Mouse (Mus musculus) hindbrain, postnatal 0 days (tissue): ENCODE measurements around the gene Tm4sf5. TPM values are rescaled to one million over a fixed set of nuclear protein-coding genes. Genes with fewer than 3 reads are reported as not detected.

Experiments
- ATAC-seq: fragments of 200-750 bp; cut with Nextera tagmentation; 2 replicates; pipeline ENCODE4 v1.8.0; 2017; ENCODE audit warnings: mild to moderate bottlenecking, moderate TSS enrichment, moderate library complexity
- DNase-seq: peaks from one replicate; pipeline ENCODE4 v3.0.0-alpha.2; 2015; ENCODE audit warnings: low spot score
- H3K27ac ChIP-seq: fragments of 300-500 bp; sonication (generic); 2 replicates; pipeline ENCODE4 v1.5.1; 2014; ENCODE audit warnings: mild to moderate bottlenecking
- H3K27me3 ChIP-seq: fragments of 300-500 bp; sonication (generic); 2 replicates; pipeline ENCODE4 v1.6.1; 2014; ENCODE audit warnings: low read length, mixed read lengths; ENCODE audit not compliant: insufficient read depth
- H3K36me3 ChIP-seq: fragments of 300-500 bp; sonication (generic); 2 replicates; pipeline ENCODE4 v1.6.1; 2014; ENCODE audit warnings: low read length, mixed read lengths; ENCODE audit not compliant: insufficient read depth
- H3K4me1 ChIP-seq: fragments of 300-500 bp; sonication (generic); 2 replicates; pipeline ENCODE4 v1.6.1; 2014; ENCODE audit warnings: antibody characterized with exemption, low read length, mixed read lengths; ENCODE audit not compliant: insufficient read depth
- H3K4me2 ChIP-seq: fragments of 300-500 bp; sonication (generic); 2 replicates; pipeline ENCODE4 v1.6.1; 2014; ENCODE audit warnings: low read depth, mild to moderate bottlenecking, low read length, moderate library complexity, mixed read lengths
- H3K4me3 ChIP-seq: fragments of 300-500 bp; sonication (generic); 2 replicates; pipeline ENCODE4 v1.5.1; 2014; ENCODE audit warnings: low read length
- H3K9ac ChIP-seq: fragments of 300-500 bp; sonication (generic); replicated peaks from 2 replicates; pipeline ENCODE4 v1.6.1; 2014; ENCODE audit warnings: mild to moderate bottlenecking, low read length, moderate library complexity, mixed read lengths
- H3K9me3 ChIP-seq: fragments of 300-500 bp; sonication (generic); 2 replicates; pipeline ENCODE4 v1.6.1; 2016; ENCODE audit warnings: low read length, mixed read lengths
- CTCF ChIP-seq: IDR thresholded peaks from 2 replicates; pipeline ENCODE4 v1.5.1; 2016; ENCODE audit warnings: antibody characterized with exemption, control low read depth, low read depth
- WGBS: fragments of 180-500 bp; shearing (Covaris S2); extraction: QIAGEN DNeasy Blood & Tissue Kit; methylation state at CpG from one replicate; pipeline ENCODE4 v1.1.7; 2014; 5-methylcytosine and 5-hydroxymethylcytosine counted together
- polyA plus RNA-seq: library from polyadenylated mRNA; unstranded; fragments of >200 nt; fragmentation: Nextera tagmentation; extraction: Ambion mirVana; gene quantifications from 2 replicates; pipeline ENCODE4 v1.2.1, GENCODE M21; 2015
- total RNA-seq: library from RNA; depleted of rRNA; stranded (reverse); fragments of >200 nt; gene quantifications from 2 replicates; pipeline ENCODE4 v1.2.3, GENCODE M21; 2014; rRNA removed

Tm4sf5 gene
- 4.9 and 17.1 TPM in 2 replicates for total RNA-seq
- polyA plus RNA-seq = 6.9 and 8.6 TPM in 2 replicates

GRCm38 (mm10) chr11:70504970-70505369, at the start of gene Tm4sf5:
Tm4sf5 (plus strand) TSS chr11:70505244.
- 80% methylated on average over 9 of the region's 9 CpGs for whole genome bisulfite sequencing
- H3K9me3 ChIP-seq = no peaks in the 10 kb centered on the region
- no peak within 1 kb of the TSS for H3K9ac ChIP-seq
- TF ChIP-seq CTCF = no peak
- no peak within 1 kb of the TSS for H3K4me3 ChIP-seq
- no peak within 1 kb of the TSS for H3K27ac ChIP-seq
- 0 out of 2 replicates have a peak, but pooled peaks cover 5% of the 10 kb centered on the region for H3K4me1 ChIP-seq
- ATAC-seq = no peak
- H3K36me3 ChIP-seq = no peaks in the 10 kb centered on the region
- H3K4me2 ChIP-seq = no peak within 1 kb of the TSS
- no peak for DNase-seq
- no peaks in the 10 kb centered on the region for H3K27me3 ChIP-seq

GRCm38 (mm10) chr11:70458688-70459600, 46.1 kb upstream of the Tm4sf5 start, which contains the start of gene Zmynd15:
Zmynd15 (plus strand) TSS chr11:70459433.
- Histone ChIP-seq H3K36me3 (no peaks in the 10 kb centered on the region), H3K27ac (no peak within 1 kb of the TSS; the same call in 1 of the 2 replicates), H3K4me3 (peak within 1 kb of the TSS; percentile 49), H3K4me2 (peak within 1 kb of the TSS; percentile 92), H3K9me3 (no peaks in the 10 kb centered on the region), H3K27me3 (peaks cover 8% of the 10 kb centered on the region; the same call in 1 of the 2 replicates), H3K4me1 (no peaks in the 10 kb centered on the region), H3K9ac (peak within 1 kb of the TSS; percentile 53)
- no peak for TF ChIP-seq CTCF
- no peak for ATAC-seq
- 19% methylated on average over 32 of the region's 32 CpGs for WGBS
- peak; percentile 3 for DNase-seq

- 4% methylated on average over 30 of the region's 30 CpGs for WGBS
- Histone ChIP-seq H3K4me3 (peak within 1 kb of the TSS; percentile 49), H3K36me3 (no peaks in the 10 kb centered on the region), H3K4me1 (no peaks in the 10 kb centered on the region), H3K27ac (no peak within 1 kb of the TSS; the same call in 1 of the 2 replicates), H3K9ac (peak within 1 kb of the TSS; percentile 53), H3K4me2 (peak within 1 kb of the TSS; percentile 92), H3K27me3 (peaks cover 8% of the 10 kb centered on the region; the same call in 1 of the 2 replicates), H3K9me3 (no peaks in the 10 kb centered on the region)
- DNase-seq (peak; percentile 2), ATAC-seq (no peak)
- TF ChIP-seq CTCF = no peak
These were observed 45.4 kb upstream of the Tm4sf5 start, which contains the start of gene Cxcl16 for GRCm38 (mm10) chr11:70459601-70460101. Cxcl16 (minus strand) TSS chr11:70459984.

GRCm38 (mm10) chr11:70463970-70464369, 41.1 kb upstream of the Tm4sf5 start:
- H3K9me3 ChIP-seq = no peaks in the 10 kb centered on the region
- peaks cover 4% of the 10 kb centered on the region; the same call in 1 of the 2 replicates for H3K27me3 ChIP-seq
- H3K36me3 ChIP-seq = no peaks in the 10 kb centered on the region
- no peak overlapping the region for H3K4me2 ChIP-seq
- H3K27ac ChIP-seq = no peak overlapping the region
- 80% methylated on average over 5 of the region's 5 CpGs for WGBS
- ATAC-seq (no peak), DNase-seq (no peak)
- no peak overlapping the region for H3K9ac ChIP-seq
- H3K4me1 ChIP-seq = 0 out of 2 replicates have a peak, but pooled peaks cover 4% of the 10 kb centered on the region
- TF ChIP-seq CTCF = no peak
- no peak overlapping the region for H3K4me3 ChIP-seq

- Histone ChIP-seq H3K9ac (no peak overlapping the region), H3K27me3 (peaks cover 3% of the 10 kb centered on the region; the same call in 1 of the 2 replicates), H3K4me1 (0 out of 2 replicates have a peak, but pooled peaks cover 4% of the 10 kb centered on the region), H3K4me3 (peak overlapping the region; percentile 23), H3K9me3 (no peaks in the 10 kb centered on the region), H3K36me3 (no peaks in the 10 kb centered on the region), H3K4me2 (peak overlapping the region; percentile 50), H3K27ac (no peak overlapping the region)
- no peak for ATAC-seq
- no peak for DNase-seq
- WGBS = 32% methylated on average over 16 of the region's 16 CpGs
- no peak for TF ChIP-seq CTCF
These were observed 39.8 kb upstream of the Tm4sf5 start for GRCm38 (mm10) chr11:70465211-70465610.

GRCm38 (mm10) chr11:70465824-70466223, 39.2 kb upstream of the Tm4sf5 start:
- Histone ChIP-seq H3K9me3 (no peaks in the 10 kb centered on the region), H3K36me3 (no peaks in the 10 kb centered on the region), H3K4me3 (peak overlapping the region; percentile 23), H3K27ac (no peak overlapping the region), H3K4me1 (0 out of 2 replicates have a peak, but pooled peaks cover 4% of the 10 kb centered on the region), H3K27me3 (no peaks in the 10 kb centered on the region), H3K4me2 (peak overlapping the region; percentile 50), H3K9ac (no peak overlapping the region)
- no peak for TF ChIP-seq CTCF
- DNase-seq = peak; percentile 19
- WGBS = 19% methylated on average over 23 of the region's 23 CpGs
- no peak for ATAC-seq
